Mouse (Mus musculus) CH12.LX (cell line): ENCODE data around the gene Traip. TPM values are rescaled to one million over a fixed set of nuclear protein-coding genes. Genes with fewer than 3 reads are reported as not detected.

Source experiments
- DNase-seq: peaks from one replicate; pipeline ENCODE4 v3.0.0-alpha.2; 2013; ENCODE audit errors: extremely low read depth
- H3K27ac ChIP-seq: 2 replicates; pipeline ENCODE4 v1.5.1; 2012; ENCODE audit warnings: low read depth, mild to moderate bottlenecking, control low read depth, moderate library complexity; ENCODE audit not compliant: insufficient read depth
- H3K27me3 ChIP-seq: replicated peaks from 2 replicates; pipeline ENCODE3; 2012; ENCODE audit warnings: inconsistent platforms
- H3K36me3 ChIP-seq, 2 experiments: replicated peaks in 1 of 2; 2 replicates each; pipeline versions ENCODE3 to v1.6.1; 2012; ENCODE audit warnings: inconsistent platforms in 1 of 2, low read length in 1 of 2, mild to moderate bottlenecking in 1 of 2, mixed read lengths in 1 of 2, moderate library complexity in 1 of 2; ENCODE audit not compliant: control insufficient read depth in 1 of 2, insufficient read depth in 1 of 2
- H3K4me1 ChIP-seq, 2 experiments: 2 replicates each; pipeline ENCODE4 v1.6.1; 2012; ENCODE audit warnings: inconsistent platforms in 1 of 2, moderate library complexity in 1 of 2; ENCODE audit not compliant: insufficient read depth in 2 of 2, control insufficient read depth in 1 of 2
- H3K4me2 ChIP-seq: 2 replicates; pipeline ENCODE4 v1.6.1; 2012; ENCODE audit warnings: low read depth, mild to moderate bottlenecking, control low read depth; ENCODE audit not compliant: poor library complexity, insufficient read depth, severe bottlenecking
- H3K4me3 ChIP-seq, 3 experiments: fragments of 150-350 bp in 1 of 3; sonication (generic) in 1 of 3; replicated peaks in 1 of 3; 2 replicates each; pipeline versions ENCODE3 to v1.5.1; 2011 to 2012; ENCODE audit warnings: low read depth in 2 of 3, low read length in 2 of 3, mild to moderate bottlenecking in 2 of 3, moderate library complexity in 2 of 3, control low read depth in 1 of 3, improper control_type of control experiment in 1 of 3, inconsistent platforms in 1 of 3, mixed read lengths in 1 of 3; ENCODE audit not compliant: poor library complexity in 1 of 3
- H3K79me2 ChIP-seq: replicated peaks from 2 replicates; pipeline ENCODE4 v1.6.1; 2012; ENCODE audit warnings: mild to moderate bottlenecking, moderate library complexity; ENCODE audit not compliant: control insufficient read depth, poor library complexity, insufficient read depth, severe bottlenecking; ENCODE audit errors: extremely low read depth
- H3K9ac ChIP-seq: 2 replicates; pipeline ENCODE4 v1.6.1; 2012; ENCODE audit warnings: low read depth, mild to moderate bottlenecking, control low read depth, moderate library complexity; ENCODE audit not compliant: insufficient read depth
- H3K9me3 ChIP-seq: replicated peaks from 2 replicates; pipeline ENCODE3; 2012; ENCODE audit warnings: low read length, inconsistent platforms, mixed read lengths
- BHLHE40 ChIP-seq: IDR thresholded peaks from 2 replicates; pipeline ENCODE4 v1.6.1; 2011; ENCODE audit warnings: mild to moderate bottlenecking, low read depth, low read length, improper control_type of control experiment
- CHD2 ChIP-seq: IDR thresholded peaks from 2 replicates; pipeline ENCODE4 v1.6.1; 2011; ENCODE audit warnings: low read length, improper control_type of control experiment
- CTCF ChIP-seq, 2 experiments: IDR thresholded peaks in 1 of 2; conservative IDR thresholded peaks in 1 of 2; 2 replicates each; pipeline ENCODE4 v1.5.1; 2011 to 2012; ENCODE audit warnings: low read depth in 2 of 2, low read length in 2 of 2, improper control_type of control experiment in 1 of 2, inconsistent platforms in 1 of 2, mild to moderate bottlenecking in 1 of 2, moderate library complexity in 1 of 2
- ELF1 ChIP-seq: IDR thresholded peaks from 2 replicates; pipeline ENCODE4 v1.6.1; 2014; ENCODE audit warnings: low read depth, mild to moderate bottlenecking, inconsistent platforms, low read length, improper control_type of control experiment
- EP300 ChIP-seq: IDR thresholded peaks from 2 replicates; pipeline ENCODE4 v1.6.1; 2011; ENCODE audit warnings: low read length, improper control_type of control experiment
- ETS1 ChIP-seq: conservative IDR thresholded peaks from 2 replicates; pipeline ENCODE4 v1.6.1; 2012; ENCODE audit warnings: low read depth, mild to moderate bottlenecking, inconsistent platforms, low read length, improper control_type of control experiment, moderate library complexity
- IRF4 ChIP-seq: IDR thresholded peaks from 2 replicates; pipeline ENCODE4 v1.6.1; 2014; ENCODE audit warnings: low read depth, mild to moderate bottlenecking, inconsistent platforms, low read length, improper control_type of control experiment
- JUN ChIP-seq: IDR thresholded peaks from 2 replicates; pipeline ENCODE4 v1.6.1; 2011; ENCODE audit warnings: low read depth, mild to moderate bottlenecking, low read length, improper control_type of control experiment, moderate library complexity; ENCODE audit not compliant: insufficient read depth
- JUND ChIP-seq: conservative IDR thresholded peaks from 2 replicates; pipeline ENCODE4 v1.6.1; 2011; ENCODE audit warnings: low read depth, low read length, improper control_type of control experiment
- MAX ChIP-seq: IDR thresholded peaks from 2 replicates; pipeline ENCODE4 v1.6.1; 2011; ENCODE audit warnings: low read length, improper control_type of control experiment
- MAZ ChIP-seq: IDR thresholded peaks from 2 replicates; pipeline ENCODE4 v1.6.1; 2012; ENCODE audit warnings: low read depth, mild to moderate bottlenecking, inconsistent platforms, low read length, improper control_type of control experiment, moderate library complexity
- MXI1 ChIP-seq: IDR thresholded peaks from 2 replicates; pipeline ENCODE4 v1.6.1; 2011; ENCODE audit warnings: mild to moderate bottlenecking, low read depth, low read length, improper control_type of control experiment
- MYC ChIP-seq: IDR thresholded peaks from 2 replicates; pipeline ENCODE4 v1.6.1; 2011; ENCODE audit warnings: low read depth, mild to moderate bottlenecking, improper control_type of control experiment, low read length
- NELFE ChIP-seq: IDR thresholded peaks from 2 replicates; pipeline ENCODE4 v1.6.1; 2011; ENCODE audit warnings: low read depth, low read length, improper control_type of control experiment
- NRF1 ChIP-seq: IDR thresholded peaks from 2 replicates; pipeline ENCODE4 v1.6.1; 2014; ENCODE audit warnings: low read depth, mild to moderate bottlenecking, inconsistent platforms, low read length, improper control_type of control experiment, moderate library complexity
- PAX5 ChIP-seq: IDR thresholded peaks from 2 replicates; pipeline ENCODE4 v1.6.1; 2012; ENCODE audit warnings: low read length, inconsistent platforms, mixed read lengths
- POLR2AphosphoS2 ChIP-seq: IDR thresholded peaks from 2 replicates; pipeline ENCODE4 v1.6.1; 2011; ENCODE audit warnings: low read depth, low read length, improper control_type of control experiment
- RAD21 ChIP-seq: IDR thresholded peaks from 2 replicates; pipeline ENCODE4 v1.6.1; 2011; ENCODE audit warnings: low read depth, mild to moderate bottlenecking, low read length, improper control_type of control experiment, moderate library complexity
- RCOR1 ChIP-seq: conservative IDR thresholded peaks from 2 replicates; pipeline ENCODE4 v1.6.1; 2012; ENCODE audit warnings: low read depth, mild to moderate bottlenecking, inconsistent platforms, low read length, improper control_type of control experiment
- SIN3A ChIP-seq: IDR thresholded peaks from 2 replicates; pipeline ENCODE4 v1.6.1; 2012; ENCODE audit warnings: low read length, improper control_type of control experiment, inconsistent platforms
- SMC3 ChIP-seq: IDR thresholded peaks from 2 replicates; pipeline ENCODE4 v1.6.1; 2011; ENCODE audit warnings: low read depth, low read length, improper control_type of control experiment
- TBP ChIP-seq: conservative IDR thresholded peaks from 2 replicates; pipeline ENCODE4 v1.6.1; 2011; ENCODE audit warnings: low read depth, low read length, improper control_type of control experiment
- TCF12 ChIP-seq: IDR thresholded peaks from 2 replicates; pipeline ENCODE4 v1.6.1; 2014; ENCODE audit warnings: low read depth, mild to moderate bottlenecking, inconsistent platforms, low read length, improper control_type of control experiment
- UBTF ChIP-seq: IDR thresholded peaks from 2 replicates; pipeline ENCODE4 v1.6.1; 2012; ENCODE audit warnings: low read depth, mild to moderate bottlenecking, inconsistent platforms, low read length, improper control_type of control experiment, moderate library complexity
- USF2 ChIP-seq: conservative IDR thresholded peaks from 2 replicates; pipeline ENCODE4 v1.6.1; 2011; ENCODE audit warnings: low read depth, low read length, improper control_type of control experiment
- ZC3H11A ChIP-seq: IDR thresholded peaks from 2 replicates; pipeline ENCODE4 v1.6.1; 2012; ENCODE audit warnings: low read depth, mild to moderate bottlenecking, inconsistent platforms, low read length, improper control_type of control experiment
- ZMIZ1 ChIP-seq: IDR thresholded peaks from 2 replicates; pipeline ENCODE4 v1.6.1; 2012; ENCODE audit warnings: low read depth, mild to moderate bottlenecking, inconsistent platforms, low read length, improper control_type of control experiment
- ZNF384 ChIP-seq: IDR thresholded peaks from 2 replicates; pipeline ENCODE4 v1.6.1; 2012; ENCODE audit warnings: low read depth, low read length, improper control_type of control experiment, inconsistent platforms
- dilution Hi-C: fragments of 300-500 bp; cut with MboI; formaldehyde crosslinking; loops from 2 replicates; pipeline ENCODE4 v1.14.3; 2020; ENCODE audit warnings: low sequenced_read_pairs; ENCODE audit not compliant: extremely low pct_unique_long_range_greater_than_20kb, extremely low pct_ligation_motif_present
- in situ Hi-C: fragments of 300-500 bp; cut with MboI; formaldehyde crosslinking; loops from 3 replicates; pipeline ENCODE4 v1.14.3; 2019; ENCODE audit warnings: low sequenced_read_pairs, low pct_ligation_motif_present, low pct_unique_long_range_greater_than_20kb, mixed read lengths
- polyA plus RNA-seq: library from polyadenylated mRNA; unstranded; fragments of >175 nt; gene quantifications from 2 replicates; pipeline ENCODE4 v1.2.1, GENCODE M21; 2012; ENCODE audit warnings: low read depth; ENCODE audit not compliant: insufficient read length
- total RNA-seq, 2 experiments: library from RNA; depleted of rRNA; stranded (reverse); fragments of 300-350 nt in 1 of 2; fragments of >200 nt in 1 of 2; gene quantifications; 2 replicates each; pipeline ENCODE4 v1.2.3; 2012 to 2014

Gene Traip
- total and polyA plus RNA-seq, 3 experiments: 21.6 to 33.0 (median 25.6) TPM

- in situ Hi-C loops (no loop called here), dilution Hi-C loops (no loop called here)
- no peak for TF ChIP-seq ZC3H11A
- TF ChIP-seq TBP: no peak
- no peak for TF ChIP-seq ELF1
- TF ChIP-seq USF2: no peak
- TF ChIP-seq ETS1: no peak
- no peak for TF ChIP-seq MAX
- TF ChIP-seq NELFE: no peak
- no peak for TF ChIP-seq CHD2
- no peak for TF ChIP-seq MYC
- no peak for TF ChIP-seq JUN
- no peak for TF ChIP-seq TCF12
- TF ChIP-seq CTCF (conservative IDR thresholded peaks at IDR 0.05 in 1 of 2, IDR thresholded peaks at IDR 0.05 in 1 of 2; ENCODE audit: low read depth in 2 of 2, low read length in 2 of 2): no peak
- no peak for TF ChIP-seq MAZ
- no peak for TF ChIP-seq BHLHE40
- TF ChIP-seq JUND: no peak
- TF ChIP-seq RAD21: no peak
- Histone ChIP-seq H3K27me3 (peaks cover 97% of the 10 kb centered on the region), H3K79me2 (no peaks in the 10 kb centered on the region), H3K4me3 (no peak overlapping the region), H3K9me3 (no peaks in the 10 kb centered on the region), H3K27ac (no peak overlapping the region), H3K4me1 (peaks cover 6 to 16% of the 10 kb centered on the region in 2 experiments), H3K4me2 (peak overlapping the region; percentile 47; the same call in 1 of the 2 replicates), H3K9ac (no peak overlapping the region), H3K36me3 (no peaks in the 10 kb centered on the region)
- no peak for DNase-seq
These were observed 13.6 kb upstream of the Traip start for GRCm38 (mm10) chr9:107936215-107936822.

GRCm38 (mm10) chr9:107936831-107937230 is 13.1 kb upstream of the Traip start:
- H3K9me3 ChIP-seq: no peaks in the 10 kb centered on the region
- TF ChIP-seq IRF4 (no peak), NELFE (no peak), POLR2AphosphoS2 (no peak), PAX5 (no peak), MXI1 (no peak), SMC3 (no peak), RAD21 (no peak), ELF1 (no peak), ZMIZ1 (no peak), SIN3A (no peak), JUN (no peak), NRF1 (no peak), CHD2 (no peak), ZNF384 (no peak), ETS1 (no peak), RCOR1 (no peak), EP300 (no peak), UBTF (no peak)
- TF ChIP-seq, all 38 proteins: peak for 0
- no peak overlapping the region for H3K4me3 ChIP-seq
- in situ Hi-C loops: no loop called here
- H3K4me2 ChIP-seq: no peak overlapping the region
- dilution Hi-C loops: no loop called here
- no peak overlapping the region for H3K9ac ChIP-seq
- DNase-seq: no peak
- H3K27ac ChIP-seq: no peak overlapping the region
- peaks cover 97% of the 10 kb centered on the region for H3K27me3 ChIP-seq
- no peaks in the 10 kb centered on the region for H3K79me2 ChIP-seq
- peaks cover 6 to 16% of the 10 kb centered on the region in 2 experiments for H3K4me1 ChIP-seq
- no peaks in the 10 kb centered on the region for H3K36me3 ChIP-seq
